Mouse (Mus musculus) inflammation-experienced regulatory T-cells, adult 16 weeks (primary cell): Measurements from ENCODE around the gene Exog. TPM values are rescaled to one million over a fixed set of nuclear protein-coding genes. Genes with fewer than 3 reads are reported as not detected.

Source experiments
- polyA plus RNA-seq: library from polyadenylated mRNA; unstranded; fragments of 100-300 nt; shearing (Covaris generic); gene quantifications from one replicate; pipeline ENCODE4 v1.2.1, GENCODE M21; 2017

Gene Exog
- polyA plus RNA-seq, result 19.3 TPM

DNA sequence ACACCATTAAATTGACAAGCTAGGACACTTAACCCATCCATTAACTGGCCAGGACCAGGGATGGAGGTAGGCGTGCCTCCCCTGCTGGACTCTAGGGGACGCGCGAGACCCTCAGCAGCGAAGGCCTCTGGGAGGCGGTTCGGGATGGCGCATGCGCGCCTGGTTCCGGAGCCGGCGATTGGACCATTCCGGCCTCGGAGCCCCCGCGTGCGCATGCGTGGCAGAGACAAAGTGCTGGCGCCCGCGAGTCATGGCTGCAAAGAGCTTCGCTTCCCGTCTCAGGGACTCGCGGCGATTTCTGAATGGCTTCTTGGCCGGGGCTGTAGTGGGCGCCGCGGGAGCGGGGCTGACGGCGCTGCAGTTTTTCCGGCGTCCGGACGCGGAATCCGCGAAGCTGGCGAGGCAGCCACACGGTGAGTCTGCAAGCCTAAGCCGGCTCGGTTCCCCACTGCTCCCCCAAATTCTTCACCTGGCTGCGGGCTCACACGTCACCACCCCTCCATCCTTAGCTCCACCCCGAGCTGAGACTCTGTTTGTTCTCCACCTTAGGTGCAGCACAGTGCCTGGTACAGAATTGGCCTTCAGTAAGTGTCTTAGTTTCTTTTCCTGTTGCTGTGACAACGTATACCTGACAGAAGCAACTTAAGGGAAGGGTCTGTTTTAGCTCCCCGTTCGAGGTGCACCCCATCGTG lies at the start of gene Exog:
TSS of gene Exog (plus strand) at position 206 of the 692 bp plus-strand sequence.

DNA sequence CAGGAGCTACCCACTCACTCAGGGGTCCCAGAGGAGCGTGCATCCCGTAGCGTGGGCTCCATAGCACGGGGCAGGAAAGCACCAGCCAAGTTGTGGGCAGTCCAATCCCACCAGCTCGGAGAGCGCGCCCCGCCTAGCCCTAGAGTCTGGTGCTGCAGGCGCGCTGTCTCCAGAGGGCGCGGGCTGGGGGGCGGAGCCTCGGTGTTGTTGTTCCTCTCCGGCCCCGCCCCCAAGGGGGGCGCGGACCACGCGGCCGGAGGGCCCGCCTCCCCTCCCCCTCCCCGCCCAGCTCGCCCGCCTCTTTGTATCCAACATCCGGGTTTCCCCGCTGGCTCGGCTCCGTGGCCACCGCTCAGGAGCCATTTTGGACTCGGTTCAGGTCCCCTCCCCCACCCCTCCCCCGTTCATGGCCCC lies 42.9 kb upstream of the Exog start, which contains the start of gene Acvr2b:
TSS of gene Acvr2b (plus strand) at position 318 of the 414 bp plus-strand sequence.

Other genes with a start within 250 kb of the Exog start
- not detected for gene Slc22a13, start 235.8 kb upstream of the Exog start, polyA plus RNA-seq
- gene Oxsr1, start 122.5 kb upstream of the Exog start, polyA plus RNA-seq, result 5.5 TPM
- gene Acaa1a, start 105.3 kb upstream of the Exog start, polyA plus RNA-seq, result 72.2 TPM
- 103 TPM for gene Myd88, start 103.5 kb upstream of the Exog start, polyA plus RNA-seq
- gene Xylb, start 87.6 kb upstream of the Exog start, polyA plus RNA-seq, result 0.62 TPM
- not detected for gene Slc22a14, start 79.4 kb upstream of the Exog start, polyA plus RNA-seq
- not detected for gene Acvr2b, start 42.8 kb upstream of the Exog start, polyA plus RNA-seq
- gene Scn5a, start 134.1 kb downstream of the Exog start, polyA plus RNA-seq, result 0.12 TPM